17 mouse cellular contexts compared by ENCODE assay signal in the genomic region with DNA sequence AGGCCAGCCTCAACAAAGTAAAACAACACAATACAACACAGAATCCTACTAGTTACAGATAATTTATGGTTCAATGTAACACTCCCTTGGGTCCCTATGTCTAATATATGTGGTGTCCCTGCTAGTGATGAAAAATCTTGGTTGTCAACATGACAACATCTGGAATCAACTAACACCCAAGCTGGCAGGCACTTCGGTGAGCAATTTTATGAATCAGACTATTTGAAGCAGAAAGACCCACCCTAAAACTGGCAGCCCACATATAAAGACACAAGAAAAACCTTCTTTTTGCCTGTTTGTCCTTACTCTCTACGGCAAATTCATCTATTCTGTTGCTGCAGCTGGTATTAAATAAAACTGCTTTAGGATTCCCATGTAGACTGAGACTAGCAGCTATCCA.
"Had no signal": no experiment of that assay in that cellular context is flagged by ENCODE, and none has a peak within 500 bp of the region (broad histone marks: within the 10 kb centered on the region; RNA-seq: fewer than 3 reads in every experiment).

No protein-coding gene starts in this region.

- H3K4me1 ChIP-seq: midbrain, embryonic 10.5 days; midbrain, embryonic 12.5 days; neural tube, embryonic 13.5 days; neural tube, embryonic 15.5 days; stomach, embryonic 15.5 days had no signal

- H3K27ac ChIP-seq: midbrain, embryonic 10.5 days; midbrain, embryonic 12.5 days; neural tube, embryonic 13.5 days; neural tube, embryonic 15.5 days; stomach, embryonic 15.5 days; stomach, postnatal 0 days had no signal

- DNase-seq: lung, adult 18-20 months; lung, embryonic 14.5 days; lung, postnatal 10 days; lung, postnatal 4 days; midbrain, embryonic 14.5 days; right cerebral cortex, postnatal 14 days; thymus, adult 2 months; thymus, postnatal 25 days; thymus, postnatal 4 days had no signal

- ATAC-seq: midbrain, embryonic 16.5 days had no signal

- H3K27me3 ChIP-seq: neural tube, embryonic 13.5 days; neural tube, embryonic 15.5 days; stomach, embryonic 15.5 days had no signal

- H3K4me3 ChIP-seq: midbrain, embryonic 10.5 days; midbrain, embryonic 12.5 days; myocyte; neural tube, embryonic 13.5 days; neural tube, embryonic 15.5 days; stomach, embryonic 15.5 days had no signal

- H3K9ac ChIP-seq: lung, embryonic 14.5 days; midbrain, embryonic 12.5 days; neural tube, embryonic 13.5 days; neural tube, embryonic 15.5 days; stomach, embryonic 15.5 days had no signal

- H3K9me3 ChIP-seq: midbrain, embryonic 10.5 days; midbrain, embryonic 12.5 days; neural tube, embryonic 13.5 days; neural tube, embryonic 15.5 days; stomach, embryonic 15.5 days had no signal

- H3K4me2 ChIP-seq: lung, embryonic 14.5 days; midbrain, embryonic 12.5 days; neural tube, embryonic 13.5 days; neural tube, embryonic 15.5 days; stomach, embryonic 15.5 days had no signal
